Mouse (Mus musculus) forebrain, embryonic 16.5 days (tissue): ENCODE data around the gene Epha10. TPM values are rescaled to one million over a fixed set of nuclear protein-coding genes. Genes with fewer than 3 reads are reported as not detected.

Source experiments
- ATAC-seq: fragments of 200-750 bp; cut with Nextera tagmentation; 2 replicates; pipeline ENCODE4 v1.8.0; 2017; ENCODE audit warnings: mild to moderate bottlenecking, moderate library complexity
- H3K27ac ChIP-seq: fragments of 300-500 bp; sonication (generic); 2 replicates; pipeline ENCODE4 v1.5.1; 2014; ENCODE audit warnings: low read length, control low read depth
- H3K27me3 ChIP-seq: fragments of 300-500 bp; sonication (generic); replicated peaks from 2 replicates; pipeline ENCODE4 v1.6.1; 2014; ENCODE audit warnings: low read length; ENCODE audit not compliant: control insufficient read depth, insufficient read depth
- H3K36me3 ChIP-seq: fragments of 300-500 bp; sonication (generic); 2 replicates; pipeline ENCODE4 v1.6.1; 2014; ENCODE audit not compliant: control insufficient read depth, insufficient read depth
- H3K4me1 ChIP-seq: fragments of 300-500 bp; sonication (generic); replicated peaks from 2 replicates; pipeline ENCODE4 v1.6.1; 2014; ENCODE audit warnings: low read length; ENCODE audit not compliant: control insufficient read depth, insufficient read depth
- H3K4me2 ChIP-seq: fragments of 300-500 bp; sonication (generic); 2 replicates; pipeline ENCODE4 v1.6.1; 2014; ENCODE audit warnings: mild to moderate bottlenecking, low read length, control low read depth
- H3K4me3 ChIP-seq: fragments of 300-500 bp; sonication (generic); replicated peaks from 2 replicates; pipeline ENCODE4 v1.5.1; 2014; ENCODE audit warnings: mild to moderate bottlenecking, low read length, control low read depth
- H3K9ac ChIP-seq: fragments of 300-500 bp; sonication (generic); replicated peaks from 2 replicates; pipeline ENCODE4 v1.6.1; 2014; ENCODE audit warnings: low read depth, low read length, control low read depth
- H3K9me3 ChIP-seq: fragments of 300-500 bp; sonication (generic); 2 replicates; pipeline ENCODE4 v1.6.1; 2016; ENCODE audit warnings: low read length; ENCODE audit not compliant: control insufficient read depth
- WGBS: fragments of 180-500 bp; shearing (Covaris S2); extraction: QIAGEN DNeasy Blood & Tissue Kit; methylation state at CpG from one replicate; pipeline ENCODE4 v1.1.7; 2014; 5-methylcytosine and 5-hydroxymethylcytosine counted together
- polyA plus RNA-seq: library from polyadenylated mRNA; unstranded; fragments of >200 nt; fragmentation: Nextera tagmentation; extraction: Ambion mirVana; gene quantifications from 2 replicates; pipeline ENCODE4 v1.2.1, GENCODE M21; 2015

The Epha10 gene
- polyA plus RNA-seq, 1 experiment from 2014 or later, result 2.7 TPM

DNA sequence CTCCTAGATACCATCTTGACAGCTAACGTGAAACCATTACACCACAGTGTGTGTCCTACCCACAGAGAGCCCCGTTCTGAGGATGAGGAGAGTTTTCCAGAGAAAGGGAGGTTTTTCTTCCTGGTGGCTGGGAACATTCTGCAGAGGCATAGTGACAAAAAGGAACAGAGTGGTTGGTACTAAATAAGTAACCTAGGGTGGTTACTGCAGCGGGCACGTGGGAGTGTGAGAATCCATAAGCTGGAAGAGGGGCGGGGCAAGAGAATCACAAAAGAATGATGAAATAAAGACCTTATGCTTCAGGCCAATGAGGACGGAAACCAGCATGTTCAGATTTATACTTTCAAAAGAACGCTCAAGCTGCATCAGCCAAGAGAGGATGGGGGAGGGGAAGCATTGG is 8.0 kb downstream of the Epha10 start:
- Histone ChIP-seq H3K4me1 (no peaks in the 10 kb centered on the region), H3K27ac (no peak overlapping the region), H3K4me3 (no peak overlapping the region), H3K9me3 (no peaks in the 10 kb centered on the region), H3K27me3 (peaks cover 28% of the 10 kb centered on the region), H3K4me2 (no peak overlapping the region), H3K9ac (no peak overlapping the region), H3K36me3 (no peaks in the 10 kb centered on the region)
- 59% methylated on average over 7 of the region's 7 CpGs for WGBS
- no peak for ATAC-seq

DNA sequence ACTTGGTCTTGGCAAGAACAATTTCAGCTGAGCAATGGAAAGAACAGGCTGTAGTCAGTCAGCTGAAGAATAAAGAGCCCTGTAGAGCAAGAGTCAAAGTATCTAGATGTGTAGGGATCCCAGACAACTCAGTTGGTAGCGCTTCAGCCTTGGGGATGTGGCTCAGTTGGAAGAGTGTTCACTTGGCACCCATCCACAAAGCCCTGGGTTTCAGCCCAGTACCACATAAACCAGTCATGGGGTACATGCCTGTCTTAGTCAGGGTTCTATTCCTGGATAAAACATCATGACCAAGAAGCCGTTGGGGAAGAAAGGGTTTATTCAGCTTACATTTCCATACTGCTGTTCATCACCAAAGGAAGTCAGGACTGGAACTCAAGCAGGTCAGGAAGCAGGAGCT is 9.2 kb downstream of the Epha10 start:
- Histone ChIP-seq H3K4me1 (peaks cover 5% of the 10 kb centered on the region; the same call in 1 of the 2 replicates), H3K27me3 (peaks cover 33% of the 10 kb centered on the region), H3K36me3 (no peaks in the 10 kb centered on the region), H3K4me3 (no peak overlapping the region), H3K27ac (no peak overlapping the region), H3K9ac (no peak overlapping the region), H3K4me2 (no peak overlapping the region), H3K9me3 (no peaks in the 10 kb centered on the region)
- ATAC-seq, result no peak
- 85% methylated on average over 2 of the region's 2 CpGs for WGBS

DNA sequence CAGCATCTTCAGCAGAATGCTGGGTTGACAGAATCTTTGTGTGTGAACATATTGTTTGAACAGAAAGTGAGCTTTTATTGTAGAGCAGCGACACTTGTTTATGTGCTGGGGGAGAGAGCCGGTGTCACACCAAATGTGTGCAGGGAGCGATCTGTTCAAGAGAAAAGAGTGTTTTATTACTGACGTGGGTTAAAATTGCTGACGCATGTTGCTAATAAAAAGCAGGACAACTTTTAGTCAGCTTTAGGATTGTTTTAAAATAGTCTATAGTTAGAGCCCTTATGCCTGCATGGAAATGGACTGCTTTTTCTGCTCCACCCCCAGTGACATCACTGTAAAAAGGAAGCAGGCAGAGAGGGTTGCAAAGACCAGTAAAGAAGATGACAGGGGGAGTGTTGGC is 10.1 kb downstream of the Epha10 start:
- Histone ChIP-seq H3K4me2 (no peak overlapping the region), H3K4me1 (peaks cover 9% of the 10 kb centered on the region), H3K27me3 (peaks cover 37% of the 10 kb centered on the region), H3K27ac (no peak overlapping the region), H3K4me3 (no peak overlapping the region), H3K9me3 (no peaks in the 10 kb centered on the region), H3K9ac (no peak overlapping the region), H3K36me3 (no peaks in the 10 kb centered on the region)
- WGBS, result 72% methylated on average over 5 of the region's 5 CpGs
- ATAC-seq, result no peak

DNA sequence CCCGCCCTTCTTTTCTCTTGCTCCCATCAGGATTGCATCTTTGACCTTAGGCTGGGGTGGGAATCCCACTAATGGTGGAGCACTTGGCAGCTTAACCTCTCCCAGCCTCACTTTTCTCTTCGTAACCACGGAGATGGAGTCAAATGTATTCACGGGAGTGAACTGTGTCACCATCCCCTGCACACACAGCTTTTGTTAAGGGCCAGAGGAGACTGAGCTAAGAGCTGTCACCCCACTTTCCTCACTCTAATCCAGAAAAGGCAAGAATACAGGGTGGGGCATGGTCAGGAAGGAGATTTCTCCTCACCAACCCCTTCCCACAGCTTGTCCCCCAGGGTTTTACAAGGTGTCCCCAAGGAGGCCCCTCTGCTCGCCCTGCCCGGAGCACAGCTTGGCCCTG is 13.1 kb downstream of the Epha10 start:
- 26% methylated on average over 6 of the region's 6 CpGs for WGBS
- Histone ChIP-seq H3K9me3 (no peaks in the 10 kb centered on the region), H3K4me3 (no peak overlapping the region), H3K9ac (no peak overlapping the region), H3K27me3 (peaks cover 35% of the 10 kb centered on the region), H3K27ac (no peak overlapping the region), H3K36me3 (no peaks in the 10 kb centered on the region), H3K4me2 (no peak overlapping the region), H3K4me1 (peaks cover 10% of the 10 kb centered on the region)
- ATAC-seq, result no peak

DNA sequence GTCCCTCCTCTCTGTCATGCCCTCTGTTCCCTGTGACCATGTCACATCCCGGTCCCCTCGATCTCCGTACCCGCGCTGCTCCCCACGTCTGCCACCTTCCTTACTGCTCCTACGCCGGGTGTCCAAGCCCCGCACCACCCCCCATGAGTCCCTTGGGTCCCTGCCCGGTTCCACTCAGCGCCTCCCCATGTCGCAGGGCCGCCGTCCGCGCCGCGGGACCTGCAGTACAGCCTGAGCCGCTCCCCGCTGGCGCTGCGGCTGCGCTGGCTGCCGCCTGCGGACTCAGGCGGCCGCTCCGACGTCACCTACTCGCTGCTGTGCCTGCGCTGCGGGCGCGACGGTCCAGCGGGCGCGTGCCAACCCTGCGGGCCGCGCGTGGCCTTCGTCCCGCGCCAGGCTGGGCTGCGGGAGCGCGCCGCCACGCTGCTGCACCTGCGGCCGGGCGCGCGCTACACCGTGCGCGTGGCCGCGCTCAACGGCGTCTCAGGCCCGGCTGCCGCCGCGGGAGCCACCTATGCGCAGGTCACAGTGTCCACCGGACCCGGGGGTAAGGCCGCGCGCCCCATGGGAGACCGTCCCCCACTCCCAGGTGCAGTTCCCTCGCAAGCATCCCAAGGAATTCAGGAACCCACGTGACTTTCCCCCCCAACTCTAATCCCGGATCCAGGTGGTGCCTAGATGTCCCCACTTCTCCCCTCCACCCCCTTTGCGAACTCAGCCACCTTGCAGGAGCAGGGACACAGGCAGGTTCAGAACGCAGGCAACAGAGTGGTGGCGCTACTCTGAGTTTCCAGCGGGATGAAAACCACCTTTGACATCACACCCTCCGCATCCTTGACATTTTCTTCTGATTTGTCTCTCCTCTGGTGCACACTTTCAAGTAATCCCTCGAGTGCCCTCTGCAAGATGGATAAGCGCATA is 14.1 kb downstream of the Epha10 start:
- peak overlapping the region; percentile 71 for H3K4me2 ChIP-seq
- H3K4me1 ChIP-seq, result peaks cover 17% of the 10 kb centered on the region
- peak overlapping the region; percentile 57 for H3K9ac ChIP-seq
- no peaks in the 10 kb centered on the region for H3K9me3 ChIP-seq
- H3K27ac ChIP-seq, result no peak overlapping the region
- no peaks in the 10 kb centered on the region for H3K36me3 ChIP-seq
- H3K27me3 ChIP-seq, result peaks cover 35% of the 10 kb centered on the region
- peak; percentile 70 for ATAC-seq
- WGBS, result under 1% methylated on average over 83 of the region's 83 CpGs
- H3K4me3 ChIP-seq, result peak overlapping the region; percentile 51

DNA sequence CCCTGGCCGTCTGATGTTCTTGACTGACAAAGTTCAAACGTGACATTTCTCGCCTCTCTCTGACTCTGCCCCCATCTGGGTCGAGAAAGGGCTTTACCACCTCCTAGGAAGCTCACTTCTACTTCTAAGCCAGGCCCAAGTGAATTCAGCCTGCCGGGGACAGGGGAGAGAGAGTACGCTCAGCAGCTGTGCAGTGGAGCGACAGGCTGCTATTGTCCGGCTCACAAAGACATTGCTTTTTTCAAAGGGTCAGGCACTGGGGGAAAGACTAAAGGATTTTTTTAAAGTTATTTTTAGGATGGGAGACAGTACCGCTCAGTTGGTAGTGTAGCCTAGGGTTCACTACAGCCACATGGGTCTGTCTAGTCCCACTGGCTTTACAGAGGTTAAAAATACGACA is 17.7 kb downstream of the Epha10 start:
- WGBS, result 12% methylated on average over 10 of the region's 10 CpGs
- H3K4me3 ChIP-seq, result no peak overlapping the region
- no peak overlapping the region for H3K9ac ChIP-seq
- peaks cover 17% of the 10 kb centered on the region for H3K4me1 ChIP-seq
- H3K27me3 ChIP-seq, result peaks cover 30% of the 10 kb centered on the region
- ATAC-seq, result no peak
- H3K27ac ChIP-seq, result no peak overlapping the region
- H3K36me3 ChIP-seq, result no peaks in the 10 kb centered on the region
- no peaks in the 10 kb centered on the region for H3K9me3 ChIP-seq
- no peak overlapping the region for H3K4me2 ChIP-seq

DNA sequence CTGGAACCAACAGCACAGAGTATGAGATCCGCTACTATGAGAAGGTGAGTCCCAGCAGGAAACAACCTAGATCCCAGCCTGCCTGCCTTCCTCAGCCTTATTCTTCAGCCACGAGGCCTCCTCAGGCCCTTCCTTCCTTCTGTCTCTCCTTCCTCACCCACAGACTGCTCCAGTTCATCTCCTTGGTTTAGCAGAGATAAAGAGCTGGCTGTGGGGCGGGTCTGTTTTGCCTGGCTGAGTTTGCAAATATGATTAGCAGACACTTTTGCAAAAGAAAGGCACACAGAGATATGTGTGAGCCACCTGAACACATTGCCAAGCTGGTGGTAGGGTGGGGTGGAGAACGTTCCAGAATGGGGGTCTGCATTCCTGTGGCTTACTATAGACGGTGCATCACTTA is 19.2 kb downstream of the Epha10 start:
- peaks cover 15% of the 10 kb centered on the region for H3K27me3 ChIP-seq
- 64% methylated on average over 5 of the region's 5 CpGs for WGBS
- no peak overlapping the region for H3K9ac ChIP-seq
- H3K4me2 ChIP-seq, result no peak overlapping the region
- H3K9me3 ChIP-seq, result no peaks in the 10 kb centered on the region
- H3K4me1 ChIP-seq, result peaks cover 13% of the 10 kb centered on the region
- H3K27ac ChIP-seq, result no peak overlapping the region
- no peak for ATAC-seq
- no peaks in the 10 kb centered on the region for H3K36me3 ChIP-seq
- no peak overlapping the region for H3K4me3 ChIP-seq

DNA sequence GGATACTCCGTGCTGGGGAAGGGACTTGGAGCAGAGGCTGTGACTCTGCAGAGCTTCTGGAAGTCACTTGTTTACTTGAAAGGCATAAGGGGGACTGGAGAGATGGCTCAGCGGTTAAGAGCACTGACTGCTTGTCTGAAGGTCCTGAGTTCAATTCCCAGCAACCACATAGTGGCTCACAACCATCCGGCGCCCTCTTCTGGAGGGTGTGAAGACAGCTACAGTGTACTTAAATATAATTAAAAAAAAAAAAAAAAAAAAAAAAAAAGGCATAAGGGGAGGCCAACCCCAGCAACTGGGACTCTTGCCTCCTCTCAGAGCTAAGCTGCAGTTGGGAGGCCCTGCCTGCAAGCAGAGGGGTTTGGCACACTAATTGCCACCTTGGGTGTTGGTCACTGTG is 24.7 kb downstream of the Epha10 start:
- no peak for ATAC-seq
- no peak overlapping the region for H3K27ac ChIP-seq
- 76% methylated on average over 4 of the region's 4 CpGs for WGBS

DNA sequence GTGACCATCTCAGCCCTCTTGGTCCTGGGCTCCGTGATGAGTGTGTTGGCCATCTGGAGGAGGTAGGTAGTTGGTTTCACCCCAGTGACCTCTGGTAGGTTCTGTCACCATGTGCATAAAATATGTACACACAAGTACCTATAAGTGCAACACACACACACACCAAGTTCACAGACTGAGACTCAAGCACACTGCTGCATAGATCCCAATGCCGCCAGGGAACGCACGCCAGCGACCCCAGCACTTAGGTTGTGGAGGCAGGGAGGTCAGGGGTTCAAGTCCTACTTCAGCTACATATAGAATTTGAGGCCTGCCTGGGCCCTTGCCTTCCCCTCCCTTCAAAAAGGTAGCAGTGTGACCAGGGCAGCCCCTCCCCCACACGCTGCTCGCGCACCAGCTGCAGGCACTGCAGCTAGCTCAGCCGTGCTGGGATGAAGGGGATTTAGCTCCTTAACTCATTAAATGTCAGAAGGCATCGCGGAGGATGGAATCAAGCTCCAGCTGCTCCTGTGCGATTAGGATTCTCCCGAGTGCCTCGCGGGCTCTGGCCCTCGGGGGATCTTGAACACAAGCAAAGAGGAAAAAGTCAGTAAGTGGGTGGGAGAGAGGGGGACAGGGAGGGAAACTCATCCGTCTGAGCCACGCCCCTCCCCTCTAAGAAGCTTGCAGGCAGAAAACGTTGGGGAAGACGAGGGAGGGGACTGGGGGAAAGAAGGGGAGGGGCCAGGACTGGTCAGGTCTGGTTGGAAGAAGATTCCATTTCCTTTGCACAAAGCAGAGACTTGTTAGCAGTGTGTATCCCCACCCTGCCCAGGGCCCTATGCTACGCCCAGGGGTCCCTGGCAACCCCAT is 25.5 kb downstream of the Epha10 start:
- Histone ChIP-seq H3K4me2 (peak overlapping the region; percentile 16), H3K36me3 (no peaks in the 10 kb centered on the region), H3K27me3 (no peaks in the 10 kb centered on the region), H3K27ac (no peak overlapping the region), H3K9ac (0 out of 2 replicates have a peak overlapping the region, but pooled peaks have one; percentile 12), H3K4me1 (peaks cover 8% of the 10 kb centered on the region), H3K9me3 (no peaks in the 10 kb centered on the region), H3K4me3 (no peak overlapping the region)
- WGBS, result 6% methylated on average over 21 of the region's 21 CpGs
- peak; percentile 64 for ATAC-seq

More for the DNA sequence above, 24.7 kb downstream of the Epha10 start:
- H3K36me3 ChIP-seq, result no peaks in the 10 kb centered on the region
- no peak overlapping the region for H3K9ac ChIP-seq
- H3K4me2 ChIP-seq, result no peak overlapping the region
- H3K4me3 ChIP-seq, result no peak overlapping the region
- H3K9me3 ChIP-seq, result no peaks in the 10 kb centered on the region
- peaks cover 8% of the 10 kb centered on the region for H3K4me1 ChIP-seq
- no peaks in the 10 kb centered on the region for H3K27me3 ChIP-seq
